In genomic region chr11:115297214-115297826, GRCm38 (mm10) we compare ENCODE assay signal across 8 mouse cellular contexts. TPM values are rescaled to one million over a fixed set of nuclear protein-coding genes. Genes with fewer than 3 reads are reported as not detected.
A peak's percentile ranks its signal among the peaks of the same experiment; 100 is the strongest.
DNase-seq lines count a peak whose midpoint lies in the region; ATAC-seq and TF ChIP-seq lines count a peak whose summit lies in the region.

Gene Fads6, minus strand, starts transcription at chr11:115297663.

- no peak for TF ChIP-seq EP300 in MEL (IDR thresholded peaks at IDR 0.05; ENCODE audit: low read depth in 1 of 2, low read length in 2 of 2)

- peak; percentile 85 for ATAC-seq in cerebellum, adult (ENCODE audit: insufficient number of reproducible peaks, low FRiP score, low TSS enrichment)
- ATAC-seq in forebrain, embryonic 14.5 days: peak; percentile 80
- peak; percentile 82 for ATAC-seq in neural tube, embryonic 14.5 days (ENCODE audit: low read depth)

- peak in 1 of 2 experiments; percentile 50; a peak in 1 of 4 replicates for TF ChIP-seq POLR2A in MEL (IDR thresholded peaks at IDR 0.05; ENCODE audit: control insufficient read depth in 1 of 2, insufficient read depth in 1 of 2, low read depth in 1 of 2, low read length in 2 of 2, poor library complexity in 1 of 2)

- no peaks in the 10 kb centered on the region for H3K79me2 ChIP-seq in MEL (ENCODE audit: control insufficient read depth, insufficient read depth, low read length, poor library complexity)

- no peaks in the 10 kb centered on the region for H3K36me3 ChIP-seq in MEL (ENCODE audit: control insufficient read depth in 1 of 2, insufficient read depth in 2 of 2, low read length in 2 of 2)
- no peaks in the 10 kb centered on the region for H3K36me3 ChIP-seq in forebrain, embryonic 14.5 days (ENCODE audit: control insufficient read depth, insufficient read depth, low read length)
- no peaks in the 10 kb centered on the region for H3K36me3 ChIP-seq in neural tube, embryonic 14.5 days (ENCODE audit: control insufficient read depth, insufficient read depth, low read length)

- under 1% methylated on average over 44 of the region's 44 CpGs for WGBS in forebrain, embryonic 14.5 days
- WGBS in neural tube, embryonic 14.5 days: under 1% methylated on average over 43 of the region's 44 CpGs

- peak in 2 of 3 experiments; percentile 34 to 48; a peak in 4 of 6 replicates for TF ChIP-seq CTCF in MEL (IDR thresholded peaks at IDR 0.05 in 2 of 3, conservative IDR thresholded peaks at IDR 0.05 in 1 of 3; ENCODE audit: control insufficient read depth in 1 of 3, insufficient read depth in 1 of 3, low read depth in 2 of 3, low read length in 3 of 3, poor library complexity in 1 of 3, severe bottlenecking in 1 of 3)
- TF ChIP-seq CTCF in layer of hippocampus, adult 2 months (conservative IDR thresholded peaks at IDR 0.05): peak; percentile 67

- H3K4me2 ChIP-seq in forebrain, embryonic 14.5 days (ENCODE audit: low read length): peak within 1 kb of the TSS; percentile 88
- H3K4me2 ChIP-seq in neural tube, embryonic 14.5 days (ENCODE audit: low read depth, low read length): peak within 1 kb of the TSS; percentile 75

- no peak; the same call in 1 of the 2 replicates for TF ChIP-seq RAD21 in MEL (IDR thresholded peaks at IDR 0.05; ENCODE audit: low read depth, low read length)

- peak; percentile 82 for DNase-seq in MEL (ENCODE audit: low read depth, low spot score)
- DNase-seq in forebrain, embryonic 14.5 days (ENCODE audit: low spot score): peak; percentile 60
- DNase-seq in heart, postnatal 4 days: peak; percentile 51
- peak; percentile 66 to 72 for DNase-seq in layer of hippocampus, adult 2 months (ENCODE audit: low spot score in 2 of 2)
- peak; percentile 65 to 77 for DNase-seq in lung, adult 18-20 months
- DNase-seq in thymus, postnatal 36 days: peak; percentile 73 to 82

- H3K9me3 ChIP-seq in MEL (replicated peaks; ENCODE audit: insufficient read depth, low read length): no peaks in the 10 kb centered on the region
- no peaks in the 10 kb centered on the region for H3K9me3 ChIP-seq in forebrain, embryonic 14.5 days (replicated peaks; ENCODE audit: control insufficient read depth, low read length)
- no peaks in the 10 kb centered on the region for H3K9me3 ChIP-seq in neural tube, embryonic 14.5 days (ENCODE audit: control insufficient read depth, low read length)

- H3K9ac ChIP-seq in MEL (ENCODE audit: control insufficient read depth, low read depth, low read length, poor library complexity, severe bottlenecking): peak within 1 kb of the TSS; percentile 54
- peak within 1 kb of the TSS; percentile 69 for H3K9ac ChIP-seq in forebrain, embryonic 14.5 days (ENCODE audit: low read length)
- H3K9ac ChIP-seq in neural tube, embryonic 14.5 days (replicated peaks; ENCODE audit: low read depth, low read length): peak within 1 kb of the TSS; percentile 64

- H3K4me1 ChIP-seq in MEL (ENCODE audit: control insufficient read depth in 1 of 2, insufficient read depth in 2 of 2, low read length in 2 of 2): no peaks in the 10 kb centered on the region; a peak in 1 of 4 replicates
- H3K4me1 ChIP-seq in forebrain, embryonic 14.5 days (ENCODE audit: control insufficient read depth, insufficient read depth, low read length): peaks cover 5% of the 10 kb centered on the region; the same call in 1 of the 2 replicates
- H3K4me1 ChIP-seq in neural tube, embryonic 14.5 days (ENCODE audit: control insufficient read depth, insufficient read depth, low read length): no peaks in the 10 kb centered on the region

- H3K4me3 ChIP-seq in MEL (ENCODE audit: control insufficient read depth in 1 of 2, insufficient read depth in 1 of 2, low read depth in 2 of 2, low read length in 2 of 2): peak within 1 kb of the TSS; percentile 63 to 72
- H3K4me3 ChIP-seq in forebrain, embryonic 14.5 days (ENCODE audit: low read depth, low read length): peak within 1 kb of the TSS; percentile 45
- H3K4me3 ChIP-seq in layer of hippocampus, adult 2 months: peak within 1 kb of the TSS; percentile 70
- peak within 1 kb of the TSS; percentile 47 for H3K4me3 ChIP-seq in neural tube, embryonic 14.5 days (ENCODE audit: low read depth, low read length)

- H3K27me3 ChIP-seq in MEL (ENCODE audit: control insufficient read depth in 1 of 2, insufficient read depth in 2 of 2, low read length in 2 of 2): no peaks in the 10 kb centered on the region
- H3K27me3 ChIP-seq in forebrain, embryonic 14.5 days (replicated peaks; ENCODE audit: control insufficient read depth, insufficient read depth, low read length): no peaks in the 10 kb centered on the region
- no peaks in the 10 kb centered on the region for H3K27me3 ChIP-seq in neural tube, embryonic 14.5 days (ENCODE audit: control insufficient read depth, insufficient read depth, low read length)

- no peak within 1 kb of the TSS for H3K27ac ChIP-seq in MEL (ENCODE audit: control insufficient read depth, low read depth, low read length)
- H3K27ac ChIP-seq in forebrain, embryonic 14.5 days (ENCODE audit: low read depth, low read length): no peak within 1 kb of the TSS
- peak within 1 kb of the TSS; percentile 75 for H3K27ac ChIP-seq in layer of hippocampus, adult 2 months
- H3K27ac ChIP-seq in neural tube, embryonic 14.5 days (ENCODE audit: low read depth, low read length): no peak within 1 kb of the TSS

TF ChIP-seq in MEL, 35 proteins besides CTCF, POLR2A, EP300 and RAD21:
- TF ChIP-seq MYB (IDR thresholded peaks at IDR 0.05; ENCODE audit: low read depth, low read length) (no peak), SIN3A (IDR thresholded peaks at IDR 0.05; ENCODE audit: low read length) (peak; percentile 15; the same call in 1 of the 2 replicates), SMC3 (IDR thresholded peaks at IDR 0.05; ENCODE audit: low read depth, low read length) (peak; percentile 23; the same call in 1 of the 2 replicates), HCFC1 (IDR thresholded peaks at IDR 0.05; ENCODE audit: low read depth, low read length) (no peak), TCF12 (IDR thresholded peaks at IDR 0.05; ENCODE audit: low read depth, low read length) (no peak), GATA1 (IDR thresholded peaks at IDR 0.05; ENCODE audit: low read depth, low read length) (no peak), NELFE (IDR thresholded peaks at IDR 0.05; ENCODE audit: low read depth, low read length) (peak; percentile 38; the same call in 1 of the 2 replicates), MXI1 (IDR thresholded peaks at IDR 0.05; ENCODE audit: low read depth, low read length) (no peak), CHD2 (IDR thresholded peaks at IDR 0.05; ENCODE audit: low read length) (no peak), RCOR1 (IDR thresholded peaks at IDR 0.05; ENCODE audit: low read depth, low read length) (no peak), CHD1 (IDR thresholded peaks at IDR 0.05; ENCODE audit: low read depth, low read length) (no peak), JUND (IDR thresholded peaks at IDR 0.05; ENCODE audit: low read depth, low read length) (no peak), MAFK (IDR thresholded peaks at IDR 0.05; ENCODE audit: borderline replicate concordance, low read depth, low read length) (no peak), ZKSCAN1 (IDR thresholded peaks at IDR 0.05; ENCODE audit: low read depth, low read length) (no peak), MEF2A (IDR thresholded peaks at IDR 0.05; ENCODE audit: extremely low read depth, insufficient replicate concordance, low read depth, low read length, poor library complexity, severe bottlenecking) (no peak), TAL1 (IDR thresholded peaks at IDR 0.05; ENCODE audit: low read length) (no peak), UBTF (IDR thresholded peaks at IDR 0.05; ENCODE audit: borderline replicate concordance, insufficient read depth, low read depth, low read length) (0 out of 2 replicates have a peak, but pooled peaks have one; percentile 38), POLR2AphosphoS5 (IDR thresholded peaks at IDR 0.05; ENCODE audit: borderline replicate concordance, low read depth, low read length) (no peak), ELF1 (IDR thresholded peaks at IDR 0.05; ENCODE audit: low read depth, low read length) (no peak), USF1 (IDR thresholded peaks at IDR 0.05; ENCODE audit: low read depth, low read length) (0 out of 2 replicates have a peak, but pooled peaks have one; percentile 30), MAZ (IDR thresholded peaks at IDR 0.05; ENCODE audit: low read depth, low read length) (no peak), TBP (IDR thresholded peaks at IDR 0.05; ENCODE audit: low read depth, low read length) (no peak; the same call in 1 of the 2 replicates), MAX (IDR thresholded peaks at IDR 0.05; ENCODE audit: low read length) (no peak; the same call in 1 of the 2 replicates), POLR2AphosphoS2 (IDR thresholded peaks at IDR 0.05; ENCODE audit: low read length) (no peak), ZC3H11A (IDR thresholded peaks at IDR 0.05; ENCODE audit: low read depth, low read length) (no peak), ETS1 (IDR thresholded peaks at IDR 0.05; ENCODE audit: low read depth, low read length) (no peak), GABPA (IDR thresholded peaks at IDR 0.05; ENCODE audit: low read depth, low read length) (no peak), BHLHE40 (IDR thresholded peaks at IDR 0.05; ENCODE audit: borderline replicate concordance, low read depth, low read length) (no peak), NRF1 (IDR thresholded peaks at IDR 0.05; ENCODE audit: insufficient read depth, low read depth, low read length, poor library complexity, severe bottlenecking) (no peak), KAT2A (conservative IDR thresholded peaks at IDR 0.05; ENCODE audit: low read depth, low read length) (no peak), MYC (IDR thresholded peaks at IDR 0.05; ENCODE audit: low read depth, low read length) (no peak)
TF ChIP-seq in MEL: peak in this region for 5.

RNA-seq across cellular contexts. Expression of gene Fads6, which starts in this region (rescaled TPM):
- total RNA-seq in MEL (2012; rRNA removed): 3.0 and 3.3 TPM in 2 replicates
- 1 to 10 TPM in 1 of 2 experiments, not detected in 1; 6.6 TPM for polyA plus RNA-seq in MEL (2012; ENCODE audit: insufficient read depth in 1 of 2, insufficient read length in 2 of 2, low read depth in 1 of 2, low replicate concordance in 2 of 2, missing spikeins in 1 of 2)
- polyA plus RNA-seq in forebrain, embryonic 14.5 days (2014; fragmentation: Nextera tagmentation; extraction: Ambion mirVana): 0.24 and 0.40 TPM in 2 replicates
- total RNA-seq in heart, postnatal 4 days (2021): 1 to 10 TPM in 1 of 2 experiments, under 1 TPM in 1; 0.86 to 1.4 TPM
- 10 to 100 TPM; 13.2 to 15.1 TPM for total RNA-seq in layer of hippocampus, adult 2 months (2021)
- 1.4 and 1.9 TPM in 2 replicates for polyA plus RNA-seq in neural tube, embryonic 14.5 days (2014; fragmentation: Nextera tagmentation; extraction: Ambion mirVana)

Comparison
In these comparisons a context has a peak if more than half of its experiments do, and no peak if none do; other contexts are left out.
1. Peak in DNase-seq, ATAC-seq, H3K4me3 ChIP-seq, H3K9ac ChIP-seq and H3K4me2 ChIP-seq in forebrain, embryonic 14.5 days; RNA of the gene not detected or under 1 TPM.